Mouse (Mus musculus) testis, postnatal 10 days (tissue): ENCODE results near the gene Mllt10.

ENCODE experiments used
- DNase-seq: peaks from one replicate; pipeline ENCODE4 v3.0.0; 2021; ENCODE audit warnings: low spot score

Mllt10 gene

DNA sequence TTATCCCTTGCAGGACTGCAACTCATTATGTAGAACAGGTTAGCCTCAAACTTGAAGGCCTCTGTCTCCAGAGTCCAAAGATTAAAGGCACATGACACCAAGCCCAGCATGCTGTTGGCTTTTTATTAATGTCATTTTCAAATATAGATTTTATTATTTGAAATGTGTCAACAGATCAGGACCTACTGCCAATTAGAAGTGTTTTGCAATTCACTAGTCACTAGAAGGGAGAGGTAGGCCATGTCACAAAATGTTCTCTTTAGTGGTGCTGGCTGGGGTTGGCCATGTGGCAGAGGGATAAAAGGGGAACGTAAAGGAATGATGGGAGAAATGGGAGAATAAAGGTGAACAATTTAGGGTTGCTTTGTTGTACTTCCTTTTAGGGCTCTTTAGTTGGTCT, 38.8 kb downstream of the Mllt10 start:
- no peak for DNase-seq

DNA sequence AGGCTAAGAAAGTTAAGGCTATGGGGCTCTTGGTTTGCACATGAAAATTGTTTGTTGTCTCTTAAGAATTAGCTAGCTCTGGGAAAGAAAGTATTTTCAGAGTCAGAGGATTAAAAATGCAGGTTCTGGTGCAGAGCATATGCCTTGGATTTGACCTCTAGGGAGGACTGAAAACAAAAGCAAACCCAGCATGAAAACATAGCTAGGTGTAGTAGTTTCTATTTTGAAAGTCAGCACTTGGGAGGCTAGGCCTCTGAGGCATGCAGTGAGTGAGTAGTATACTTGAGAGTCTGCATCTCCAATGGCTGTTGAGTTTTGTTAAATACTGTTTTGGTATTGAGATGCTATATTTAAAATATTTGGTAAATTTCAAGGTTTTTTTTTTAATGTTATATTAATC, 39.3 kb downstream of the Mllt10 start:
- DNase-seq = no peak

DNA sequence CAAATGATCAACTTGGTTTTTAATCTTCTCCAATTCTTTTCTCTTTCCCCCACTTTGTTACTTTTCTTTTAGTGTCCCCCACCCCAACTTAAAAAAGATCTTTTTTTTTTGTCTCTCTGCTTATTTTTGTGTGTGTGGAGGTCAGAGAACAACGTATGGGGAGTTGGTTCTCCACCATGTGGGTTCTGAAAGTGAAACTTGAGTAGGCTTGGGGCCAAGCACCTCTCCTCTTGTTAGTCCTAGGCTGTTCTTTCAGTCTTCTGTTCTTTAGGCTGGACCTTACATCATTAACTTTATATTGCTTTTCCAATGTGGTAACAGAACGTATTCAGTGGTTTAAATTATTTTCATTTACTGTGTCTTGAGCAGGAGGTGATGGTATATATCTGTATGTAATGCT, 40.8 kb downstream of the Mllt10 start:
- no peak for DNase-seq

DNA sequence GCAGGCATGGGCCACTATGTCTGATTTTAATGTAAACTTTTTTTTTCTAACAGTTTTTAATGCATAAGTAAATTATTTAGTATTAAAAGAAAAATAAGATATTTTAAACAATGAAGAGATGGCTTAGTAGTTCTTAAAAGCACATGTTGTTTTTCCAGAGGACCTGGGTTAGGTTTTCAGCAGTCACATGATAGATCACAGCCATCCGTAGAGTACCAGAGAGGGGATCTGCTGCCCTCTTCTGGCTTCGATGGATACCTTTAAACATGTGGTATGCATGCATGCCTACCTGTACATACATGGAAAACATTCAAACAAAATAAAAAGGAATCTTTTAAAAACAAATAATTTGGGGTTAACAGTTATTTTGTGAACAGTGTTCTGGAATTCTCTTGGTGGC, 45.9 kb downstream of the Mllt10 start:
- no peak for DNase-seq

DNA sequence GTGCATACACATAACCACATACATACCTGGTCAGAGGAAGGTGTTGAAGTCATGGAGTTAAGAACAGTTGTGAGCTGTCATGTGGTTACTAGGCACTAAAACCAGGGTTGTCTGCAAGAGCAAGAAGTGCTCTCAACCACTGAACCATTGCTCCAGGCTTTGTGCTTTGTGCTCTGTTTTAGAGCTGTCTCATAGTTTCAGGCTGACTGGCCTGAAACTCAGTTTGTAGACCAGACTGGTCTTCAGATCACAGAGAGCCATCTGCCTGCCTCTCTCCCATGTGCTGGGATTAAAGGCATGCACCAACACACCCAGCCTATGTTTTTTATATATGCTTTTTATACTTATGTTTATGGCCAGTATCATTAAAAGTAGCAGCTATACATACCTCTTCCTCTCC, 52.5 kb downstream of the Mllt10 start:
- no peak for DNase-seq

DNA sequence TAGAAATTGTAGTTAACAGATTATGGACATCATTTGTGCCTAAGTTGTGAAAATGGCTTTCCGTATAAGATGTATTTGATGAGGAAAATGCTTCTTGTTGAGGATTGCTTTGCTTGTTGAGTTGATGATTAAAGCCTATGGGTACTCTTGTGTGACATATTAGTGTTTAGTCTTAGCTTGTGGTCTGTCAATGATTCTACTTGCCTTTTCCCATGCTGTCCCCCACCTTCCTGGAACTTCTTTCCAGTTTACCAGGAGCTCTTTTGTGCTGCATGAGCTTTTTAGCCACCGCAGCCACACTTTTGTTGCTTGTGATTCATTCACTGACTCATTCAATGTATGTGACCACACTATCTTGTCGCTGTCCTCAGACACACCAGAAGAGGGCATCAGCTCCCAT, 53.2 kb downstream of the Mllt10 start:
- no peak for DNase-seq

DNA sequence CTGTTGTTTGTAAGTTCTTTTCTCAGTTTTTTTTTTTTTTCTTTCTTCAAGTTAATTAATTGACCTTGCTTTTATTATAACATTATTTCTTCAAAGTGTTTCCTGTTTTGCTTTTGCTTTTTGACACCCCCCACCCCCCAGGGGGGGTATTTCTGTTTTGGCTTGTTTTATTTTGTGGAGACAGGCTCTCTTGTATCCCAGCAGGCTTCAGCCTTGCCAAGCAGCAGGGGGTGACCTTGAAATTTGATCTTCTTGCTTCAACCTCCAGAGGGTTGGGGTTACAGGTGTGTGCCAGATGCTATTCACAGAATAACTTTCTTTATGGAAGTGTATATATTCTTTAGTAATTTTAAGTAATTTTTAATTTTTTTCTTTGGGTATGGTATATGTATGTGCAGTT, 56.4 kb downstream of the Mllt10 start:
- DNase-seq = no peak

DNA sequence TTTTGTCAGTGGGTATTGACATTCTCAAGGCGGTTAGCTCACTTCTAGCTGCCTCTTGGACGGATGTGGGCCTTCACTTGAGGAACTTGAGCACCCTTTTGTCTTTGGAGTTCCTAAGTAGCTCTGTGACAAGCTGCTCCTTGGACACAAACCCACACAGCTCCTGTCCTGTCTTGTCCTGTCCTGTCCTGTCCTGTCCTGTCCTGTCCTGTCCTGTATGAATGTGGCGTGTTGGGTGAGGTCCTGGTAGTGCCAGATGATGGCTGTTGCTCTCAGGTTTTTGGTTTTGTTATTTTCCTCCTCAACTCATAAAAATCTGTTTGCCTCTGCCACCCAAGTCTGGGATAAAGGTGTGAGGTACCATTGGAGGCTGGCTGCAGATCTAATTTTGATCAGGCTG, 61.4 kb downstream of the Mllt10 start:
- DNase-seq = no peak

DNA sequence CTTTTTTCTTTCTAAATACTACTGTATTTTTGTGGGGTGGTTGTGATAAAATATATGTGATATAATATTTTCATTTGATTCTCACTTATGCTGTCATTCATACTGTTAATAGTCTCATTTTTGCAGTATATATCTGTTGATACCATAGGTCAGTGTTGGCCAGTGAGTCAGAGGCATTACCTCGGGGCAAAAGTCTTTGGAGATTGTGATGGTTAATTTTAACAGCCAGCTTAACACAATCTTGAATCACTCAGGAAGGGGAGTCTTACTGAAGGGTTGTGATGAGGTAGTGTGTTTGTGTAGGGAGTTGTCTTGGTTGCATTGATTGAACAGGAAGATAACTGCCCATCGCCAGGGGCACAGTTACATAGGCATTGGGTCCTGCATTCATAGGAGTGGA, 83.1 kb downstream of the Mllt10 start:
- DNase-seq = no peak

DNA sequence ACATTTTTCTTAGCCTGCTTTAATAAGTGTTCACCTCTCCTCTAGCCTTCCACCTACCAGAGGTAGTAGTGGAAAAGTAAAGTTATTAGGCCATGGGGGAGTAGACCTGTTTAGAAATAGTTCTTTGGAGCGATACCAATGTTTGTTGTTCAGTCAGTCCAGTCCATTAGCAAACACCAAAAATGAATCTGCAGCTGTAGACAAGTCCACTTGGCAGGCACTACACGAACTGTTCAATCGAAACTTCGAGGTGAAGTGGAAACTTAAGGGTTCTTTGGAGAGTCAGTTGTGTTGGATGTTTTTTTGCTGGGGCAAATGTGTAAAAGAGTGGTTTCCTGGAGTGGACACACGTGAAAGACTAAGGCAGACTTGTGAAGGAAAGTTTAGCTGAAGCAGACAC, 84.6 kb downstream of the Mllt10 start:
- DNase-seq = no peak

DNA sequence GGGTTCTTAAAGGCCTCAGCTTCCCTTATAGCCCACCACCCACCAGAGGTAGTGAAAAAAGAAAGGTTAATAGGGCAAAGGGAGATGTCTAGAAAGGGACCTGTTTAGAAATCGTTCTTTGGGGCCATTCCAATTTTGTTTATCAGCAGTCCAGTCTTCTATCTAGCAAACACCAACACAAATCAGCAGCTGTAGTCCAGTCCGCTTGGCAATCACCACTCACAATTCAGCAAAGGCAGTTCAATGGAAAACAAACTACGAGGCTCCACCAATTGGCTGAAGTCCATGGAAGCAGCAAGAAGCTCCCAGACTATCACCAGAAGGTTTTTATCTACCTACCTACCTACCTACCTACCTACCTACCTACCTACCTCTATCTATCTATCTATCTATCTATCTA, 101.1 kb downstream of the Mllt10 start:
- DNase-seq = no peak

DNA sequence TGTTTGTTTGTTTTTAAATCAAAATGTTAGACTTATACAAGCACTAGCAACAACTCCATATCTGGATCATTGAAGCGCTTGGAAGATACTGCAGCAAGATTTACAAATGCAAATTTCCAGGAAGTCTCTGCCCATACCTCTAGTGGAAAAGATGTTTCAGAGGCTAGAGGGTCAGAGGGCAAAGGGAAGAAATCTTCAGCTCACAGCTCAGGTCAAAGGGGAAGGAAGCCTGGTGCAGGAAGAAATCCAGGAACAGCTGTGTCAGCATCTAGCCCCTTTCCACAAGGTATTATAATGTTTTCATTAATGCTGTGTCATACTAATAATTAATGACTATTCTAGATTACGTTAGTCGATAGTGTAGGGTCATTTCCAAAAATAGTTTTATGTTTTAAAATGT, 104.4 kb downstream of the Mllt10 start:
- DNase-seq = no peak

DNA sequence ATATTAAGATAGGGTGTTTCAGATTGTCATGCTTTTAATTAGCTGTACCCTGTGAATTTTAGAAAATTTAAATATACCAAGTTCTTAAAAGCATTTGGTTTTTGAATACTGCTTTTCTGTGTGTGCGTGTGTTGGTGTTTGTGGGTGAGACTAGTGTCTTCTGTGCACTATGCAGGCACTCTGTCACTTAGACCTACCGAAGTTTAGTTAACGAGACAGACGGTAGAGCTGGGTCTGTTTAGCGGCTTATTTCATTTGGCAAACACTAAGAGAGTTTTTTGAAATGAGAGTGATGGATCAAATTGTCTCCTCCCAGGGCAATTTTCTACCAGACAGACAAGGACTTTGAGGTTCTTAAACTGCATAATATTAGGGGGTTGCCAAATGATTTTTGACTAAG, 106.0 kb downstream of the Mllt10 start:
- no peak for DNase-seq

DNA sequence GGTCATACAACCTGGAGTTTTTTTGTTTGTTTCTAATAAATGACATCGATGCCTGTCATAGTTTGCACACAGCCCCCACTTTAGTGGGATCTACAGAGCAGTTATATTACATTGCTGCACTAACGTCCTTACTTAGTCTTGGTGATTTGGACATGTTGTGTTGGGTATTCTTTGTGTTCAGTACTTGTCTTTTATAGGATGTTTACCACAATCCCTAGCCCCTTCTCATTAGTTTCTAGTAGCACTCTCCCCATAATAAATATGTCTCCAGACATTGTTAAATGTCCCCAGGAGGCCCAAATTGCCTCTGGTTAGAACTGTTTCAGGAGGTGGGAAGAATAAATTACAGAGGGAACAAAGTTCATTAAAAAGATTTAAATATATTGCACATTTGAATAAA, 110.5 kb downstream of the Mllt10 start:
- DNase-seq = no peak

DNA sequence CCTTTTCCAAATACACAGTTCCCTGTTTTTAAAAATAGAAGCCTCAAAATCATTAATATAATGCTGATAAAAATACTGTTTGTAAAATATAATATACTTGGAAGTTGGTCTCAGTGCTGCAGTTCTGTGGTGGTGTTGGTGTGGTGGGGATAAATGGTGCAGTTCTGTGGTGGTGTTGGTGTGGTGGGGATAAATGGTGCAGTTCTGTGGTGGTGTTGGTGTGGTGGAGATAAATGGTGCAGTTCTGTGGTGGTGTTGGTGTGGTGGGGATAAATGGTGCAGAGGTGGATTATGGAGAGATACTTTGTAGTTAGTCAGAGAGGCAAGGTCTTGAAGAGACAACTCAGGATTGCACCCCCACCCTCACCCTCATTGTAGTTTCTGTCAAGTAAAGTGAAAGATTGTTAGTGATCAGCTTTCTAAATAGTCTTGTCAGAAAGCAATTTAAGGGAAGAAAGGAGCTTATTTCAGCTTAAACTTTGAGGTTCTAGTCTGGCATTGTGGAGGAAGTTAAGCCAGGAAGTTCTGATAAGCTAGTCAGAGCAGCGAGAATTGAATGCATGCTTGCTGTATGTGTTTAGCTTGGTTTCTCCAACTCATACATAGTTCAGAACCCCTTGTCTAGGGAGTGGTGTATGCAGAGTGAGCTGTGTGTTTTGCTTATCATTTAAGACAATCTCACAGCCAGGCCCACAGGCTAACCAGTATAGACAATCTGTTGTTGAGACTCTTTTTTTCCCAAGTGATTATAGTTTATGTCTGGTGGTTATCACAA, 114.3 kb downstream of the Mllt10 start:
- no peak for DNase-seq

DNA sequence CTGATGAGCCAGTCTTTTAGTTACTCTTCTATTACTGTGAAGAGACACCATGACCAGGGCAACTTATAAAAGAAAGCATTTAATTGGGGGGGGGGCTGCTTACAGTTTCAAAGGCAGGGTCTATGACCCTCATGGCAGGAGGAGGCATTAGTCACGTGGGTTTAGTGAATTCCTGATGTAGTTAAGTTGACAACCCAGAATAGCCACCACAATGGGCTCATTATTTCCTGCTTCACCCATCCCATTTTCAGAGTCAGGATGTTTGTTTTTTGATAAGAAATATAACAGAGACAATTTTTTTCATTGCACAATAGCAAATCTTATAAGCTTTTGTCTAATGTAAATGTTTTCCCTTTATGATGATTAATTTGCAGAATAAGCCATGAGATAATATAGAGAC, 120.2 kb downstream of the Mllt10 start:
- DNase-seq = no peak

DNA sequence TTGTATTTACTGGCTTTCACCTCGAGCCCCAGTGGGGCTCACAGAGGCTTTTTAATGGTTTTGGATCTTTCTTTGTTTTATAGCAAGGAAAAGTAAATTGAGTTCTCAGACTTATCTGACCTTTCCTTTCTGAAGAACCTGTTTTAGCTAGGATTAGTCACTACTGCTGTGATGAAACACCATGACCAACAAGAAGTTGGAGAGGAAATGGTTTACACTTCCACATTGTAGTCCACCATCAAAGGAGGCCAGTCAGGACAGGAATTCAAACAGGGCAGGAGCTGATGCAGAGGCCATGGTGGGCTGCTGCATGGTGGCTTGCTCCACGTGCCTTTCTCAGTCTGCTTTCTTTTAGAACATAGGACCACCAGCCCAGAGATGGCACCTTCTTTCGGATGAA, 121.2 kb downstream of the Mllt10 start:
- no peak for DNase-seq

DNA sequence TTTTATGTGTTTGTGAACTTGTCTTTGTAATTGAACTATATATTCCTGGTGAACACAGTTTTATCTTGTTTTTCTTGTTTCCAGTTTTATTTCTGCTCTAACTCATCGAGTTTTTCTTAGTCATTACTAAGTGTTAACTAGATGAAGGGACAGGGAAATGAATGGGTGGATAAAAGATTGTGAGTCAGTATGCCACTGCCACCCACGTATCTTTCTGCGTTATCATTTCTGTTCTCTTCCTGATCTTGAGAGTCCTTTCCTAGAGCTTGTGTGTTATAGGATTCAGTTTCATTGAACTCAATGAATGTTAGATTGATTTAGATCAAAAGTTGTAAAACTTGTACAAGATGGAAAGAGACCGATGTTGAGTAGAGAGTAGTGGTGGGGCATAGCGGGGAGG, 125.3 kb downstream of the Mllt10 start:
- no peak for DNase-seq

DNA sequence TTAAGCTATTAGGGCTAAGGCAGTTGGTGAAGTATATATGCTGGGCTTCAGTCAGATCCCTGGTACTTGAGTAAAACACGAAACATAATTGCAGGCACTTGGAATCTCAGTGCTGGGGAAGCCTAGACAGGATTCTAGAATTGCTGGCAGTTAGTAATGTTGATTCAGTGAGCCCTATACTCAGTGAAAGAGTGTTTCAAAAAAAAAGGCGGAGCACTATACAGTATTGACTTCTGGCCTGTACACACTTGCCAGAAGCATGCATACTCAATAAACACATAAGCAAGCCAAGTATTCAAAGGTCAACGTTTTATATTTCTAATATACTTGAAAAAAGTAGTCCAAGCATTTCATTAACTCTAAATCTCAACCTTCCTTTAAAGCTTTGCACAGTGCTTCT, 126.6 kb downstream of the Mllt10 start:
- no peak for DNase-seq

DNA sequence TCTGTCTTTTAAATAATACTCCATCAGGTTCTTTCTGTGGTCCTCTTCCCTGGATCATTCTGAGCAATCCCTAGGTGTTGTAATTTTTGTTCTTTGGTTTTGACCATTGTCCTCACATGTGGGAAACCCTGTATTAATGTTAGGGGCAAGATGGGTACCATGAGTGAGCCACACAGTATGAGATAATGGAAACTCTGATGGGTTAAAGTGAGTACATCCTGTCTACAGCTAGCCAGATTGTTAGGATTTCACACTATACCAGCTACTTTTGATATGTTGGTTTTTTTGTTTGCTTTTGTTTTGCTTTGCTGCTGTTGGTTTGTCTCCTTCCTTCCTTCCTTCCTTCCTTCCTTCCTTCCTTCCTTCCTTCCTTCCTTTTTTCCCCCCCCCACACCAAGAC, 128.0 kb downstream of the Mllt10 start:
- no peak for DNase-seq

DNA sequence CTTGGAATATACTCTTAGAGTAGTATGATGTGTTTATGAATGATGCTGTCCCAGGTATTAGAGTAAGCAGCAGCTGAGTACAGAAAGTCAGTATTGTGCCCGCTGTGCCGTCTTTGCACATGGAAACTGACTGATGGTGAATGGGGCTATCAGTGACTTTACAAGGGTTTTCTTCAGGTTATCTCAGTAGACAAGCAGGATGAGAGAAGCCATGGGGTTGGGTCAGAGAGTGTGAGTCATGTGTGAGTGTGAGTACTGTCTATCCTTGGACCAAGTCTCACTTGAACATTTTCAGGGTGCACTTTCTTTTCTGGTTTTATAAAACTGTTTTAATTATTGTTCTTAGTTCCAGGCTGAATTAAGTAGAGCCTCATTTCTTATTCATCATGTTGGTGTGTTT, 133.3 kb downstream of the Mllt10 start:
- no peak for DNase-seq

DNA sequence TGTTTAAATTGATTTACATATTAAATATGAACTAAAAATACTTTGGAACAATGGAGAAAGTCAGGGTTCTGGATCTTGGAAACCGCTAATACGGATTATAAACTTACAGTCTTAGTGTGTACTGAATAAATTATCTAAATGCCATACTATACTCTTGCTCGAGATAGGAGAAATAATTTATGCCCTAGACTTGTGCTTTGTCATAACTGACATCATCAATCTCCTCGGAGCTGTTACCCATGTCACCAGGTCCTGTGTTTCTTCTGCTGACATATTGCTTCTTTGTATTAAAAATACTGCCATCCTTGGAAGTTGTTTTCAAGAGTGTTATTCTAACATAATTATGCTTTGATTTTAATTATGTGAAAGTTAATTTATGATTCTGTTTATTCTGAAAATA, 140.2 kb downstream of the Mllt10 start:
- no peak for DNase-seq

DNA sequence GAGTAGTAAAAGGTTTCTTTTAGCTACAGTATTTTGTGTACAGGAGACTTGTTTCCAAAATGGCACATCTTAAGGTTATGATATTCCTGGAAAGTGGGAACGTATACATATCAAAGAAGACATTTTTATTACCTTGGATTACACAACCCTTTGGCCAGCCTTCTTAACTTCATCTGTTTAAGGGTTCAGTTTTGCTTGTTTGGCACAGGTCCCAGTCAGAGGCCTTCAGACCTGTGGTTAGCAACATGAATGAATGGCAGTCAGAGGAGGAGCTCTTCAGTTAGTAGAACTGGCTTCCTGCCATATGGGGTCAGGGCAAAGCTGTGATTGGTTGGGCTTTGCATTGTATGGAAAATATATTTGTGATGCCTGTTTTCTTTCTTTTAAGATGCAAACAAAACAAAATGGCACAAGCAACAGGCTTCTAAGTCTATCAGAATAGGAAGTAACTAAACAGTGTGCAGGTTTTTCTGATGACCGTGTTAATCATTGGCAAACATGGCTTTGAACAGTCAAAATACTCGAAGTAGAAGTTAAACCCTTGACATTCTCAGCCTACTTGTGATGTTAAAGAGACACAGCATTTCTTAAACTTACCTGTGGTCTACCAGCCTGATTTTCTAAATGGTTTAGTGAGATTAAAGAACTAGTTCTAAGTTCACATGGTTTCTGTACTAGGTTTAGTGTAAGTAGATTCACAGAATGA, 140.8 kb downstream of the Mllt10 start:
- DNase-seq = no peak

DNA sequence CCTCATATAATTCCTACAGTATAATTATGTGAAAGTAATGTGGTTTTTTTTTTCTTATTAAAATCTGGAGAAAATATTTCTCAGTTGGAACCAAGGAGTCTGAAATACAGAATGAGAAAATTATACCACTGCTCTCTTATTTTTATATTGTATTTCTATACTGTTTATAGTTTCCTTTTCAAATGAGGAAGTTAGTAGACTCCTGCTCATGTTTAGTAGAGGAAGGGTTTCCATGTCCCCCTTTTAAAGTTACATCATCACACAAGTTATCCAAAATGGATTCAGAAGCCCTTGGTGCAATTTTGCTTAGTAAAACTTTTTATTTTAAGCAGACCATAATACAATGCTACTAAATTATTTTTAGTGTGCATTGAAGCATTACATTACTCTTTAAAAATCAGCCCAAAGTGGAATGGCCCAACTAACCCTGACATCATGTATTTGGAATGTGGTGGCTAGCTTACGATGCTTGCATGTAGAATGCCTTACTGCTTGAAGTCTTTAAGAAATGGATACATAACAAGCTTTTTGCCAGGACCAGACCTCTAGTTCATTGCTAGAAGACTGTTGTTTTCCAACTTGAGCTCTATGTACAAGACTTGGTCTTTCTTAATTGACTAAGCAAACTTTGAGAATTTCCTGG, 146.9 kb downstream of the Mllt10 start:
- no peak for DNase-seq
